Mouse (Mus musculus) limb, embryonic 10.5 days (tissue): ENCODE data around the gene Cdc34. TPM values are rescaled to one million over a fixed set of nuclear protein-coding genes. Genes with fewer than 3 reads are reported as not detected.
A peak's percentile ranks its signal among the peaks of the same experiment; 100 is the strongest.

Experiments
- DNase-seq: peaks from one replicate; pipeline ENCODE4 v3.0.0-alpha.2; 2017; ENCODE audit warnings: low spot score
- H3K27ac ChIP-seq: fragments of 300-500 bp; sonication (generic); 2 replicates; pipeline ENCODE4 v1.5.1; 2016; ENCODE audit warnings: mild to moderate bottlenecking
- H3K27me3 ChIP-seq: fragments of 300-500 bp; sonication (generic); 2 replicates; pipeline ENCODE4 v1.6.1; 2016; ENCODE audit warnings: low read depth, mild to moderate bottlenecking; ENCODE audit not compliant: poor library complexity, severe bottlenecking
- H3K36me3 ChIP-seq: fragments of 300-500 bp; sonication (generic); 2 replicates; pipeline ENCODE4 v1.6.1; 2016; ENCODE audit warnings: mild to moderate bottlenecking, moderate library complexity
- H3K4me1 ChIP-seq: fragments of 300-500 bp; sonication (generic); 2 replicates; pipeline ENCODE4 v1.6.1; 2016
- H3K4me3 ChIP-seq: fragments of 300-500 bp; sonication (generic); 2 replicates; pipeline ENCODE4 v1.5.1; 2016; ENCODE audit warnings: mild to moderate bottlenecking, moderate library complexity
- H3K9me3 ChIP-seq: fragments of 300-500 bp; sonication (generic); replicated peaks from 2 replicates; pipeline ENCODE4 v1.6.1; 2016; ENCODE audit warnings: mild to moderate bottlenecking
- WGBS: fragments of 180-500 bp; shearing (Covaris S2); methylation state at CpG from one replicate; pipeline ENCODE4 v1.1.7; 2016; 5-methylcytosine and 5-hydroxymethylcytosine counted together
- polyA plus RNA-seq: library from polyadenylated mRNA; unstranded; fragments of >200 nt; fragmentation: Nextera tagmentation; extraction: Ambion mirVana; gene quantifications from 2 replicates; pipeline ENCODE4 v1.2.1, GENCODE M21; 2016

Cdc34 gene
- polyA plus RNA-seq, 1 experiment from 2014 or later = 209 TPM

GRCm38 (mm10) chr10:79717640-79718357, 35.8 kb downstream of the Cdc34 start:
- Histone ChIP-seq H3K27ac (no peak overlapping the region), H3K4me3 (peak overlapping the region; percentile 61), H3K9me3 (no peaks in the 10 kb centered on the region), H3K4me1 (peaks cover 19% of the 10 kb centered on the region), H3K27me3 (peaks cover 80% of the 10 kb centered on the region), H3K36me3 (peaks cover 2% of the 10 kb centered on the region; the same call in 1 of the 2 replicates)
- DNase-seq = peak; percentile 90
- 6% methylated on average over 43 of the region's 43 CpGs for WGBS

GRCm38 (mm10) chr10:79721089-79721488, 39.1 kb downstream of the Cdc34 start:
- peaks cover 50% of the 10 kb centered on the region for H3K27me3 ChIP-seq
- no peak overlapping the region for H3K27ac ChIP-seq
- 74% methylated on average over 5 of the region's 5 CpGs for WGBS
- H3K4me1 ChIP-seq = peaks cover 19% of the 10 kb centered on the region
- H3K4me3 ChIP-seq = no peak overlapping the region
- H3K9me3 ChIP-seq = no peaks in the 10 kb centered on the region
- no peak for DNase-seq
- no peaks in the 10 kb centered on the region for H3K36me3 ChIP-seq

GRCm38 (mm10) chr10:79723047-79723446, 41.1 kb downstream of the Cdc34 start:
- H3K27ac ChIP-seq = no peak overlapping the region
- WGBS = 81% methylated on average over 6 of the region's 6 CpGs
- no peaks in the 10 kb centered on the region for H3K36me3 ChIP-seq
- peaks cover 3% of the 10 kb centered on the region; the same call in 1 of the 2 replicates for H3K4me1 ChIP-seq
- H3K4me3 ChIP-seq = no peak overlapping the region
- peaks cover 30% of the 10 kb centered on the region for H3K27me3 ChIP-seq
- DNase-seq = no peak
- H3K9me3 ChIP-seq = no peaks in the 10 kb centered on the region

GRCm38 (mm10) chr10:79723692-79724091, 41.7 kb downstream of the Cdc34 start:
- H3K36me3 ChIP-seq = no peaks in the 10 kb centered on the region
- no peaks in the 10 kb centered on the region for H3K9me3 ChIP-seq
- H3K4me1 ChIP-seq = peaks cover 3% of the 10 kb centered on the region; the same call in 1 of the 2 replicates
- peaks cover 24% of the 10 kb centered on the region for H3K27me3 ChIP-seq
- DNase-seq = no peak
- 84% methylated on average over 7 of the region's 7 CpGs for WGBS
- no peak overlapping the region for H3K27ac ChIP-seq
- H3K4me3 ChIP-seq = no peak overlapping the region

- no peak overlapping the region for H3K27ac ChIP-seq
- peaks cover 3% of the 10 kb centered on the region; the same call in 1 of the 2 replicates for H3K4me1 ChIP-seq
- H3K36me3 ChIP-seq = no peaks in the 10 kb centered on the region
- 0 out of 2 replicates have a peak, but pooled peaks cover 1% of the 10 kb centered on the region for H3K27me3 ChIP-seq
- no peak overlapping the region for H3K4me3 ChIP-seq
- WGBS = 36% methylated on average over 11 of the region's 11 CpGs
- peak; percentile 60 for DNase-seq
- no peaks in the 10 kb centered on the region for H3K9me3 ChIP-seq
These were observed 44.1 kb downstream of the Cdc34 start for GRCm38 (mm10) chr10:79726090-79726489.

GRCm38 (mm10) chr10:79728323-79729249, 46.6 kb downstream of the Cdc34 start:
- WGBS = 77% methylated on average over 28 of the region's 28 CpGs
- Histone ChIP-seq H3K27ac (no peak overlapping the region), H3K36me3 (peaks cover 11% of the 10 kb centered on the region), H3K9me3 (no peaks in the 10 kb centered on the region), H3K4me1 (peaks cover 3% of the 10 kb centered on the region; the same call in 1 of the 2 replicates), H3K4me3 (no peak overlapping the region), H3K27me3 (no peaks in the 10 kb centered on the region)
- DNase-seq = no peak

- H3K9me3 ChIP-seq = no peaks in the 10 kb centered on the region
- H3K27ac ChIP-seq = no peak overlapping the region
- no peak overlapping the region for H3K4me3 ChIP-seq
- WGBS = 89% methylated on average over 13 of the region's 13 CpGs
- peaks cover 3% of the 10 kb centered on the region; the same call in 1 of the 2 replicates for H3K4me1 ChIP-seq
- peaks cover 4% of the 10 kb centered on the region; the same call in 1 of the 2 replicates for H3K27me3 ChIP-seq
- no peak for DNase-seq
- H3K36me3 ChIP-seq = peaks cover 19% of the 10 kb centered on the region
These were observed 47.5 kb downstream of the Cdc34 start for GRCm38 (mm10) chr10:79729357-79729965.

GRCm38 (mm10) chr10:79732500-79732899, 50.5 kb downstream of the Cdc34 start:
- peaks cover 11% of the 10 kb centered on the region for H3K4me1 ChIP-seq
- H3K9me3 ChIP-seq = peaks cover 3% of the 10 kb centered on the region; the same call in 1 of the 2 replicates
- H3K4me3 ChIP-seq = no peak overlapping the region
- peaks cover 50% of the 10 kb centered on the region for H3K36me3 ChIP-seq
- DNase-seq = no peak
- WGBS = 97% methylated on average over 1 of the region's 1 CpGs
- peaks cover 34% of the 10 kb centered on the region for H3K27me3 ChIP-seq
- H3K27ac ChIP-seq = no peak overlapping the region

- Histone ChIP-seq H3K27me3 (peaks cover 36% of the 10 kb centered on the region), H3K27ac (no peak overlapping the region), H3K4me1 (peaks cover 11% of the 10 kb centered on the region), H3K36me3 (peaks cover 63% of the 10 kb centered on the region), H3K4me3 (no peak overlapping the region), H3K9me3 (peaks cover 12% of the 10 kb centered on the region)
- 94% methylated on average over 15 of the region's 15 CpGs for WGBS
- DNase-seq = no peak
These were observed 51.9 kb downstream of the Cdc34 start for GRCm38 (mm10) chr10:79733847-79734246.

- Histone ChIP-seq H3K27me3 (peaks cover 36% of the 10 kb centered on the region), H3K27ac (0 out of 2 replicates have a peak overlapping the region, but pooled peaks have one; percentile 21), H3K9me3 (peaks cover 27% of the 10 kb centered on the region), H3K36me3 (peaks cover 78% of the 10 kb centered on the region), H3K4me3 (peak overlapping the region; percentile 32), H3K4me1 (peaks cover 11% of the 10 kb centered on the region)
- WGBS = 29% methylated on average over 51 of the region's 52 CpGs
- no peak for DNase-seq
These were observed 53.4 kb downstream of the Cdc34 start for GRCm38 (mm10) chr10:79735361-79735760.

GRCm38 (mm10) chr10:79736706-79737105, 54.7 kb downstream of the Cdc34 start:
- H3K36me3 ChIP-seq = peaks cover 90% of the 10 kb centered on the region
- peaks cover 30% of the 10 kb centered on the region for H3K9me3 ChIP-seq

More at GRCm38 (mm10) chr10:79736706-79737105, 54.7 kb downstream of the Cdc34 start:
- H3K4me3 ChIP-seq = no peak overlapping the region
- peaks cover 36% of the 10 kb centered on the region for H3K27me3 ChIP-seq
- peaks cover 11% of the 10 kb centered on the region for H3K4me1 ChIP-seq
- 90% methylated on average over 12 of the region's 14 CpGs for WGBS
- H3K27ac ChIP-seq = no peak overlapping the region
- no peak for DNase-seq
